Mouse (Mus musculus) right cerebral cortex, postnatal 10 days (tissue): ENCODE measurements at regions not wholly inside any gene's neighbourhood (a gene's known extent, or its start where the extent isn't known, plus 50 kb on each side); places are given as distances from the start of the nearest gene placed in this dataset.

Experiments used
- DNase-seq, 2 experiments: peaks; one replicate each; pipeline ENCODE4 v3.0.0; 2021; ENCODE audit warnings: low spot score in 2 of 2

GRCm38 (mm10) chr15:59786706-59787425 is 229.5 kb downstream of the 4933412E24Rik start:
- DNase-seq: no peak

- DNase-seq: no peak
These were observed 230.4 kb downstream of the 4933412E24Rik start for GRCm38 (mm10) chr15:59785981-59786380.

- DNase-seq: no peak
These were observed 231.9 kb downstream of the 4933412E24Rik start for GRCm38 (mm10) chr15:59784556-59784929.

GRCm38 (mm10) chr15:59783782-59784555 is 232.4 kb downstream of the 4933412E24Rik start:
- DNase-seq: no peak

DNA sequence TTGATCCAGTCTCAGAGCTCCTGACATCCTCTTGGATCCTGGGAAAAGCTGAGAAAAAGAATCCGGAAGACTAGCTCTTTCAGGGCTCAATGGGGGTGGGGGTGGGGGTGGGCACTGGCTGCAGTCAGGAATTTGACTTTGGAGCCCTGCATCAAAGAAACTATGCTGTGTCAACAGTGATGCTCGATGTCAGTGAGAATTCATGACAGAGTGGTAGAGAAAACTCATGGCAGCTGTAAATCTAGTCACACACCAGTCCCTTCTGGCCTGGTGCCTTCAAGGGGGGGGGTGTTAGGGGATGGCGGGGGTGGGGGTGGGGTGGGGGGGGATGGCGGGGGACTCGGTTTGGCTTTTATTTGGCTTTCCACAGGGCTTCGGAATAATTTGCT is 233.0 kb downstream of the 4933412E24Rik start:
- DNase-seq: no peak

DNA sequence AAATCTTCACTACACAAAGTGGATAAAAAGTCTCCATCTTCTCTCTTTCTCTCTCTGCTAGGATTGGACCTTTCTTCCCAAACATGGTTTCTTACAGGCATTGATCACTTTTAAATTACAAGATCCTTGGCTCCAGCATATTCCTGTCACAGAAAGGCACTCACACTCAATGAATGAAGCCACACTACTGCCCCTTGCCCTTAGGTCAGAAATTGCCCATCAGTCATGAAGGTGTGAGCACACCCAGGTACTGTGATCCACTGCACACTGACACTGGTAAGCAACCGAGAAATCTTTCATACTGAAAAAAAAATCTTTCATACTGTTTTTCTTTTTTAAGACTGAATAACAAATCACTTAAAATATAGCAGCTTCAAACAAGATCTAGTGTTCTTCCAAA is 235.9 kb downstream of the 4933412E24Rik start:
- no peak for DNase-seq

DNA sequence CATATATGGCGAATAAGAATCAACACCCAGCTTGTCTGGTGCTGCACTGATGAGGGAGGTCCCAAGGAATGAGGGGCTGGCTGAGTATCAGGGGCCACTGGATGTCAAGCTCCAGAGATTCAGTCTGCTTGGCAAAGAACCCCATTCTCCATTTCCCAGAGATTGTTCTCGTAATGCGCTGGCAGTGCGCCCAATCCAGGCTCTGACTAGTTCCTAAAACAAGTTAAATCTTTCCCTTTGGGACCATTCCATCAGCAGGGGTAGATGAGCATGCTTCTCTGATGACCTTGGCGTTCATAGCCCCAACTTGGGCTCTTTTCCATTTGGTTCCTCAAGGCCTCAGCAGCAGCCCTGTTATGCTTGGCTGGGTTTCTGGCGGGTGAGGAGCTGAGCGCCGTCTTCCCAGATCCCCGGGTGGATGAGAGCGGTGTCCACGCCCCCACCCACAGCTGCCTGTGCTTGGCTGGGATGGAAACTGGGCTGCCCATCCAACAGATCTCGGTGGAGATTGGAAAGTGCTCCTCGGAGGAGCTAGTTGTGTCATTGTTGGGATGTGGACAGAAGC is 239.0 kb downstream of the 4933412E24Rik start:
- peak; percentile 64 to 71 for DNase-seq

DNA sequence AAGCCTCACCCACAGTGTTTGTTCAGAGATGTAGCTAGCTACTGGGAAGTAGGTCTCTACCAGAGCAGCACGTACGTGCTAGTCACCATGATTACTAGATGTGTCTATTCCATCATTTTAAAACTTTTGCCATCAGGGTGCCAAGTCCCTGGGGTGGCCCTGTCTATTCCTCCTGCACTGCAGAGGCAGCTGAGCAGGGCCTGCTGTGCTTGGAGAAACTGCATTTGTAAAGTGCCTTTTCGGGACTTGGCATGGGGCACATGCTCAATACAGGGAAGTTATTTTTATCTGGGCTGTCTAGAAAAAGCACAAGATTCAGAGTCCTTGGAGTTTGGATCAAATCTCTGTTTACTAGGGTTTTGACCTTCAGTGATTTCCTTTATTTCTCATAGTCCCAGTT is 240.6 kb downstream of the 4933412E24Rik start:
- DNase-seq: peak; percentile 28 to 52

GRCm38 (mm10) chr15:59773983-59774382 is 242.4 kb downstream of the 4933412E24Rik start:
- DNase-seq: no peak

DNA sequence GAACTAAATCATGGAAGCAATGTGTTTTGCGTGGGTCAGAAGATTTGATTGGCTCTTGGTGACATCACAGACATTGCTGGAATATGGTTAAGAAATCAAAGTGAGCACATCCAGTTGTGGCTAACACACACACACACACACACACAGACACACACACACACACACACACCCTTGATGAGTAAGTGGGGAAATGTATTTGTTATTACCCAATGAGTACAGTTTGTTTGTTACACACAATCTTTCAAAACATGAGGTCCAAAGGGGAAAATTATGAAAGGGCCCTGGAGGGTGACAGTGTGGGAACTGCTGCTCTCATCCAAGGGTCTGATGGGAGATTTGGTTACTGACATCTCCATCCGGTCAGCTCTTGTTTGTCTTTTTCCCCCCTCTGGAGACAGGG is 243.8 kb downstream of the 4933412E24Rik start:
- no peak for DNase-seq

GRCm38 (mm10) chr15:59762061-59762460 is 254.4 kb downstream of the 4933412E24Rik start:
- DNase-seq: no peak

DNA sequence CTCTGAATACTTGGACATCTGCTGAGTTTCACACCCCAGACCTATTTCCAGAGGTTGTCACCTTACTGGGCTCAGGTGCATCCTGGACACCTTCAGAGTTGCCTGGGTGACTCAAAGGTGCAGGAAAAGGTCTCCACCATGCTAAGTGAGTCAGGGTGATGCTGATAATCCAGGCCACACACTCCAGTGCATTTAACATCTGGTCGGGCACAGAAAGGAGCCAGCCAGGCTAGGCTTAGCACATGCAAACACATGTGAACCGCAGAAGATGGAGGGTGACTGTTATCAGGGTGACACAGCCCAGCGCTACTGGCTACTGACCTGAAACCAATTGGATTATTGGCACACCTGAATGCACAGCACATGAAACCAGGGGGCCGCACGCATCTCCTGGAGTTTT is 255.9 kb downstream of the 4933412E24Rik start:
- DNase-seq: no peak

DNA sequence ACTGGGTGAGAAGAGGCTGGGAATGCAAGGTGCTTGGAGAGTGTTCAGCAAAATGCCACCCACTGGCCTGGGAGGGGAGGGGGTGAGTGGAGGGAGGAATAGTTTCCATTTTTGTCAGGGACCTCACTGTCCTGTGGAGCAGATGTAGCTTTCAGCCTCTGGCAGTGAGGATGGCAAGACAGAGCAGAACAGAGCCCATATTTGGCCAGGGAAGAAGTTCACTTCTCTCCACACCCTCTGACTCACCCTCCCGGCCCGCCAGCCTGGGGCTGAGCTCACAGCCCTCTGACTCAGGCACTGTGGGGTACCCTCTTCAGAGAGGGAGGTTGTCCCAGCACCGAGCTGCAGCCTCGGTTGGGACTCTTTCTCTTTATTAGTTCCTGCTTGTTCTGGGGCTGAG is 256.8 kb downstream of the 4933412E24Rik start:
- no peak for DNase-seq

- DNase-seq: no peak
These were observed 257.4 kb downstream of the 4933412E24Rik start for GRCm38 (mm10) chr15:59758971-59759370.

- no peak for DNase-seq
These were observed 260.3 kb downstream of the 4933412E24Rik start for GRCm38 (mm10) chr15:59756141-59756540.

DNA sequence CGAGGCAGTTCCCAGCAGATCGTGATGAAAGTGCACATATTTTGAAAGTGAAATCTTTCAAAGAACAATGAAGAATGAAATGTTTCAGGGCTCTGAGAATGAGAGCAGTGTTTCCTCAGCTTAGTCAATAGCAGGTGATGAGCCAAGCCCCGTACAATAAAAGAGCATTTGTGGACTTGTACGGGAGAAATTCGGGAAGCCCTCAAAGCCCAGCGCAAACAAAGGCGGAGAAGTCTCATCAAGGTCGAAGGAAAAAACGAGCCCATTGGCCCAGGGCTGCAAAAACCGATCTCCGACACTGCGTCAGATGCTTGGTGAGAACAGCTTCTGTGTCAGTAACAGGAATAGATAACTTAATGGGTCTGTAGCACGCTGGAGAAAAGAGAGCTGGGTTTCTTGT is 261.5 kb downstream of the 4933412E24Rik start:
- DNase-seq: no peak

GRCm38 (mm10) chr15:59752277-59752676 is 264.1 kb downstream of the 4933412E24Rik start:
- DNase-seq: no peak

- no peak for DNase-seq
These were observed 270.1 kb downstream of the 4933412E24Rik start for GRCm38 (mm10) chr15:59746290-59746689.

GRCm38 (mm10) chr15:59744411-59744931 is 271.9 kb downstream of the 4933412E24Rik start:
- no peak for DNase-seq

DNA sequence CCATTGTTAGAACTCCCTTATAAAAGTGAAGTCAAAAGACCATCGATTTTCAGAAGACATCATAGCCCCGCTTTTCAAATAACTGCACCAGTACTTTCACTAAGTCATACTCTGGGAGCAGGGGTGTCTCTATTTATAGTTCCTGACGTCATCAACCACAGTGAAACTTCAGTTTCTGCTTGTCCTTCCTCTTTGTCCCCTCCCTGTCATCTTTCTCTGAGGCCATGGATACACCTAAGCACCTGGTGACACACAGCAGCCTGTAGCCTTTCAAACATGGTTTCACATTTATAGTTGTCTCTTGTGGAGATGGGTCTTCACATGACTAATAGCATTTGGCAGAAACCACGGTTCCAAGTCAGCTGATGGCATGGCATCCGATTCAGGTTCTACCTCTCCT is 277.2 kb downstream of the 4933412E24Rik start:
- no peak for DNase-seq

DNA sequence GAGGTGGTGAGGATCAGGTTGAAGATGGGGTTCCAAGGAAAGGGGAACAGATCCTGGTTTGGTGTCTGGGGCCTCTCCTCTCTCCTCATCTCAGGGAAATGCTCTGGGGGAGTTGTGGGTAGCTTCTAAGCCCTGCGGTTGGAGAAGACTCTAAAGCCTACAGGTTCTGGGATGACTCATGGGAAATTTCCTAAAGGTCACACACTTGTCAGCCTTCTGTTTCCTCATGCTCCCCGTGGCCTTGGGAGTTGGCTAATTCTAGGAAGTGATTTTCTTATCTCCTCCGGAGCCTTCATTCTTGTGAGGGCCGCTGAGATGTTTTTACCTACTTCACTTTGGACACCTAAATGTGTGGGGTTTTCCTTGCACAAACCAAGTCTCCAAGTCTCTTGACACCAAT is 279.2 kb downstream of the 4933412E24Rik start:
- DNase-seq: no peak

DNA sequence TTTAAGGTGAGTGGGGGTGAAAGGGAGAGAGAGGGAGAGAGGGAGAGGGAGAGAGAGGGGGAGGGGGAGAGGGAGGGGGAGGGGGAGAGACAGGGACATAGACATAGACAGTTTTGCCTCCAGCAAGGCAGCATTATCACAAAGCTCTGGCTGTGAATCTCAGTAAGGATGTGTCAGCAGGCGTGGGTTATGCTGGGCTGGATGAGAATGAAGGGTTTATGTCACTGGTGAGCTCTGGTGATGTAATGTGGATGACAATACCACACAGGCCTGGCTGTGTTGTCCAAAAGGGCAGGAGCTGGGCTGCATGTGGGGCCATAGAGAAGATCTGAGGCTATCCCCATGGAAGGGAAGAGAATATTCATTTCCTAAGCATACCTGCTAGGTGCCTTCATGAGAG is 282.0 kb downstream of the 4933412E24Rik start:
- DNase-seq: no peak

GRCm38 (mm10) chr15:59733932-59734331 is 282.5 kb downstream of the 4933412E24Rik start:
- no peak for DNase-seq
